Mouse (Mus musculus): Measurements from ENCODE around the gene Hist1h2bq. TPM values are rescaled to one million over a fixed set of nuclear protein-coding genes. Genes with fewer than 3 reads are reported as not detected.
"Not testable (repeated sequence)": the region's sequence is repeated elsewhere in the genome, so short reads cannot be mapped to it uniquely, and the experiment has no call there.

The Hist1h2bq gene
- 23.8 and 25.3 TPM in 2 replicates for polyA plus RNA-seq (2014; fragmentation: Nextera tagmentation; extraction: Ambion mirVana)

DNA sequence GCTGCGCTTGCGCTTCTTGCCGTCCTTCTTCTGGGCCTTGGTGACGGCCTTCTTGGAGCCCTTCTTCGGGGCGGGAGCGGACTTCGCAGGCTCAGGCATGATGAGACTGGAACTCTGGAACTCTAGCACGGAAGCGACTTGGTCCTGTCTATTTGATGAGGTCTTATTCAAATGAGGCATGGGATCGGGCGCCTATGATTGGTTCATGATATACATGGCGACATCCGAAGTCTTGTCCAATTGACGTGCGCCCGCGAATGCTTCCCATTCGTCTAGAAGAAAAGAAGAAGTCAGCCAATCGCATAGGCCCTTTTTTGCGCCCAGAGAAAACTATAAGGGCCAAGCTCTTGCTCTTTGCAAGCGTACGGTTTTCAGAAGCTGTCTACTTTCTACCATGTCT is at the start of gene Hist1h2bq, which contains the start of gene Hist1h2ao:
Hist1h2bq (minus strand) TSS at position 125 of the 400 bp plus-strand sequence.
Hist1h2ao (plus strand) TSS at position 393 of the 400 bp plus-strand sequence.
- not testable (repeated sequence) for H3K27ac ChIP-seq (ENCODE audit: low read depth, low read length); H3K27me3 ChIP-seq (ENCODE audit: control insufficient read depth, insufficient read depth, low read length); H3K9me3 ChIP-seq (ENCODE audit: control insufficient read depth, low read length); H3K4me1 ChIP-seq (replicated peaks; ENCODE audit: control insufficient read depth, insufficient read depth, low read length); H3K4me2 ChIP-seq (ENCODE audit: low read depth, low read length, severe bottlenecking); H3K4me3 ChIP-seq (ENCODE audit: low read depth, low read length); H3K36me3 ChIP-seq (ENCODE audit: control insufficient read depth, insufficient read depth, low read length); DNase-seq (ENCODE audit: low spot score); H3K9ac ChIP-seq (ENCODE audit: low read length)
- peak; percentile 97 for ATAC-seq (replicated peaks; ENCODE audit: low FRiP score)
- no CpG with 5 or more reads among the region's 23 CpGs for WGBS

- Histone ChIP-seq H3K27me3 (ENCODE audit: control insufficient read depth, insufficient read depth, low read length) (no peaks in the 10 kb centered on the region), H3K4me1 (replicated peaks; ENCODE audit: control insufficient read depth, insufficient read depth, low read length) (no peaks in the 10 kb centered on the region), H3K36me3 (ENCODE audit: control insufficient read depth, insufficient read depth, low read length) (no peaks in the 10 kb centered on the region), H3K9ac (ENCODE audit: low read length) (peak overlapping the region; percentile 56; the same call in 1 of the 2 replicates), H3K4me3 (ENCODE audit: low read depth, low read length) (peak overlapping the region; percentile 47), H3K27ac (ENCODE audit: low read depth, low read length) (no peak overlapping the region), H3K9me3 (ENCODE audit: control insufficient read depth, low read length) (no peaks in the 10 kb centered on the region), H3K4me2 (ENCODE audit: low read depth, low read length, severe bottlenecking) (peak overlapping the region; percentile 51)
- ATAC-seq (replicated peaks; ENCODE audit: low FRiP score) (peak; percentile 72), DNase-seq (ENCODE audit: low spot score) (peak; percentile 72)
- WGBS: under 1% methylated on average over 15 of the region's 15 CpGs
These were observed 45.7 kb upstream of the Hist1h2bq start for GRCm38 (mm10) chr13:21855698-21856162.

DNA sequence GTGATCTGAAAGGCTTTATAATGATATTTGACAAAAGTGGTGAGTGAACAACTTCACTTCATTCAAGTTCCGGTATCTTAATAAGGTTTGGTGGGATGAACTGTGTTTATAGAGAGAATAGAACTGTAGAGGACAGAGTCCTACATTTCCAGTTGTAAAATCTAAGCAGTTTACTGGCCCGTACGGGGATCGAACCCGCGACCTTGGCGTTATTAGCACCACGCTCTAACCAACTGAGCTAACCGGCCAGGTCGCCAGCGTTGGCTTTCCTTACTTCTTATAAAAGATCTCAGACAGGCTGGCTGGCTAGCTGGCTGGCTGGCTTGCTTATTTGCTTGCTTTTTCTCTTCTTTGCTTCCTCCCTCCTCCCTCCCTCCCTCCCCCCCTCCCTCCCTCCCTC is 45.1 kb upstream of the Hist1h2bq start:
- no peaks in the 10 kb centered on the region for H3K36me3 ChIP-seq (ENCODE audit: control insufficient read depth, insufficient read depth, low read length)
- no peaks in the 10 kb centered on the region for H3K4me1 ChIP-seq (replicated peaks; ENCODE audit: control insufficient read depth, insufficient read depth, low read length)
- no peak overlapping the region for H3K27ac ChIP-seq (ENCODE audit: low read depth, low read length)
- H3K4me2 ChIP-seq (ENCODE audit: low read depth, low read length, severe bottlenecking): peak overlapping the region; percentile 51
- no peaks in the 10 kb centered on the region for H3K27me3 ChIP-seq (ENCODE audit: control insufficient read depth, insufficient read depth, low read length)
- peak; percentile 78 for ATAC-seq (replicated peaks; ENCODE audit: low FRiP score)
- H3K4me3 ChIP-seq (ENCODE audit: low read depth, low read length): peak overlapping the region; percentile 47
- H3K9me3 ChIP-seq (ENCODE audit: control insufficient read depth, low read length): no peaks in the 10 kb centered on the region
- under 1% methylated on average over 11 of the region's 11 CpGs for whole genome bisulfite sequencing
- no peak overlapping the region for H3K9ac ChIP-seq (ENCODE audit: low read length)
- DNase-seq (ENCODE audit: low spot score): peak; percentile 92

DNA sequence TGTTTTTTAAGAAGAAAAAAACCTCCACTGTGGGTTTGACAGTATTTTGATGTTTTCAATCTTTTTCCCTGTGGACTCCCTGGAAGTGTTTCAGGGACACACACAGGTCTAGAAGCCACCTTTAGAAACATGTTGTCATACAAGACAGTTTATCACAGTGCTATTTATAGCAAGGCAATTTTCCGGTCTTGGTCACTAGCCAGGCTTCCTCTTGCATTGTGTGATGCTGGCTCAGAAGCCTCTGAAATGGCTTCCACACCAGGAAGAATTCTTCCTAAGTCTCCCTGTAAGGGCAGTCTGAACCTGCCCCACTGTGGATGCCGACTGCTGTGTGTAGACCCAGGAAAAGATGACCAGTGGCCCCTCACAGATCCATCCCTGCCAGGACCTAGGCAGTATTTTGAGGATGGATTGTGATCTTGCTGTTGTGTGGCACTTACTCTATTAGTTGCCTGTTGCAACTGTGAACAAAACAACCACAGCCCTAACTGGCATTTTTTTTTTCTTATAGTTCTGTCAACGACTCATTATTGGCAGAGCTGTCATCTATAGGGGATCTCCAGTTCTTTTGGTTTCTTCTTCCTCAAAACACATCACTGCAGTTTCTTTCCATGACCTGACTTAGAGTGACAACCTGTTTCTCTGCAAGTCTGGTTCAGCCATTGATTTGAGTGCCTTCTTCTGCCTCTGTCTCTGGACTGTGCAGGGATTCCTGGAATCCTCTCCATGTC is 42.4 kb upstream of the Hist1h2bq start:
- H3K9me3 ChIP-seq (ENCODE audit: control insufficient read depth, low read length): no peaks in the 10 kb centered on the region
- H3K4me3 ChIP-seq (ENCODE audit: low read depth, low read length): no peak overlapping the region
- no peak for ATAC-seq (replicated peaks; ENCODE audit: low FRiP score)
- H3K27me3 ChIP-seq (ENCODE audit: control insufficient read depth, insufficient read depth, low read length): no peaks in the 10 kb centered on the region
- no peak overlapping the region for H3K9ac ChIP-seq (ENCODE audit: low read length)
- H3K4me2 ChIP-seq (ENCODE audit: low read depth, low read length, severe bottlenecking): no peak overlapping the region
- DNase-seq (ENCODE audit: low spot score): no peak
- no peaks in the 10 kb centered on the region for H3K4me1 ChIP-seq (replicated peaks; ENCODE audit: control insufficient read depth, insufficient read depth, low read length)
- H3K36me3 ChIP-seq (ENCODE audit: control insufficient read depth, insufficient read depth, low read length): no peaks in the 10 kb centered on the region
- 75% methylated on average over 3 of the region's 3 CpGs for WGBS
- H3K27ac ChIP-seq (ENCODE audit: low read depth, low read length): no peak overlapping the region

GRCm38 (mm10) chr13:21850696-21851095 is 40.7 kb upstream of the Hist1h2bq start:
- H3K4me2 ChIP-seq (ENCODE audit: low read depth, low read length, severe bottlenecking); H3K4me1 ChIP-seq (replicated peaks; ENCODE audit: control insufficient read depth, insufficient read depth, low read length); H3K27me3 ChIP-seq (ENCODE audit: control insufficient read depth, insufficient read depth, low read length); H3K9ac ChIP-seq (ENCODE audit: low read length); H3K9me3 ChIP-seq (ENCODE audit: control insufficient read depth, low read length); H3K4me3 ChIP-seq (ENCODE audit: low read depth, low read length); H3K27ac ChIP-seq (ENCODE audit: low read depth, low read length); H3K36me3 ChIP-seq (ENCODE audit: control insufficient read depth, insufficient read depth, low read length); ATAC-seq (replicated peaks; ENCODE audit: low FRiP score): not testable (repeated sequence)
- peak; percentile 21 for DNase-seq (ENCODE audit: low spot score)
- WGBS: 43% methylated on average over 1 of the region's 1 CpGs

- Histone ChIP-seq H3K4me2 (ENCODE audit: low read depth, low read length, severe bottlenecking) (no peak overlapping the region), H3K9me3 (ENCODE audit: control insufficient read depth, low read length) (no peaks in the 10 kb centered on the region), H3K36me3 (ENCODE audit: control insufficient read depth, insufficient read depth, low read length) (no peaks in the 10 kb centered on the region), H3K27me3 (ENCODE audit: control insufficient read depth, insufficient read depth, low read length) (no peaks in the 10 kb centered on the region), H3K4me3 (ENCODE audit: low read depth, low read length) (no peak overlapping the region), H3K27ac (ENCODE audit: low read depth, low read length) (no peak overlapping the region), H3K9ac (ENCODE audit: low read length) (no peak overlapping the region), H3K4me1 (replicated peaks; ENCODE audit: control insufficient read depth, insufficient read depth, low read length) (no peaks in the 10 kb centered on the region)
- DNase-seq (ENCODE audit: low spot score): no peak
- ATAC-seq (replicated peaks; ENCODE audit: low FRiP score): 0 out of 2 replicates have a peak, but pooled peaks have one; percentile 44
- 16% methylated on average over 8 of the region's 8 CpGs for WGBS
These were observed 37.9 kb upstream of the Hist1h2bq start for GRCm38 (mm10) chr13:21847883-21848282.

GRCm38 (mm10) chr13:21846356-21846755 is 36.4 kb upstream of the Hist1h2bq start:
- H3K4me2 ChIP-seq (ENCODE audit: low read depth, low read length, severe bottlenecking); ATAC-seq (replicated peaks; ENCODE audit: low FRiP score); H3K9me3 ChIP-seq (ENCODE audit: control insufficient read depth, low read length); H3K27me3 ChIP-seq (ENCODE audit: control insufficient read depth, insufficient read depth, low read length); DNase-seq (ENCODE audit: low spot score); H3K4me1 ChIP-seq (replicated peaks; ENCODE audit: control insufficient read depth, insufficient read depth, low read length); H3K9ac ChIP-seq (ENCODE audit: low read length); H3K36me3 ChIP-seq (ENCODE audit: control insufficient read depth, insufficient read depth, low read length); H3K27ac ChIP-seq (ENCODE audit: low read depth, low read length); H3K4me3 ChIP-seq (ENCODE audit: low read depth, low read length): not testable (repeated sequence)

GRCm38 (mm10) chr13:21840508-21840907 is 30.5 kb upstream of the Hist1h2bq start:
- not testable (repeated sequence) for H3K4me1 ChIP-seq (replicated peaks; ENCODE audit: control insufficient read depth, insufficient read depth, low read length); H3K36me3 ChIP-seq (ENCODE audit: control insufficient read depth, insufficient read depth, low read length); H3K4me3 ChIP-seq (ENCODE audit: low read depth, low read length); H3K9ac ChIP-seq (ENCODE audit: low read length); DNase-seq (ENCODE audit: low spot score); H3K27ac ChIP-seq (ENCODE audit: low read depth, low read length); H3K27me3 ChIP-seq (ENCODE audit: control insufficient read depth, insufficient read depth, low read length); H3K4me2 ChIP-seq (ENCODE audit: low read depth, low read length, severe bottlenecking); H3K9me3 ChIP-seq (ENCODE audit: control insufficient read depth, low read length)
- ATAC-seq (replicated peaks; ENCODE audit: low FRiP score): peak; percentile 82
- WGBS: no CpG with 5 or more reads among the region's 4 CpGs

DNA sequence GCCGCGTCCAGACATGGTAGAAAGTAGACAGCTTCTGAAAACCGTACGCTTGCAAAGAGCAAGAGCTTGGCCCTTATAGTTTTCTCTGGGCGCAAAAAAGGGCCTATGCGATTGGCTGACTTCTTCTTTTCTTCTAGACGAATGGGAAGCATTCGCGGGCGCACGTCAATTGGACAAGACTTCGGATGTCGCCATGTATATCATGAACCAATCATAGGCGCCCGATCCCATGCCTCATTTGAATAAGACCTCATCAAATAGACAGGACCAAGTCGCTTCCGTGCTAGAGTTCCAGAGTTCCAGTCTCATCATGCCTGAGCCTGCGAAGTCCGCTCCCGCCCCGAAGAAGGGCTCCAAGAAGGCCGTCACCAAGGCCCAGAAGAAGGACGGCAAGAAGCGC is 23.5 kb upstream of the Hist1h2bq start, which contains the start of the genes Hist1h2ap and Hist1h2br:
Hist1h2ap (minus strand) TSS at position 47 of the 400 bp plus-strand sequence.
Hist1h2br (plus strand) TSS at position 283 of the 400 bp plus-strand sequence.
- not testable (repeated sequence) for H3K27ac ChIP-seq (ENCODE audit: low read depth, low read length); H3K4me2 ChIP-seq (ENCODE audit: low read depth, low read length, severe bottlenecking); H3K4me1 ChIP-seq (replicated peaks; ENCODE audit: control insufficient read depth, insufficient read depth, low read length); H3K4me3 ChIP-seq (ENCODE audit: low read depth, low read length); H3K9ac ChIP-seq (ENCODE audit: low read length); H3K27me3 ChIP-seq (ENCODE audit: control insufficient read depth, insufficient read depth, low read length); DNase-seq (ENCODE audit: low spot score); H3K9me3 ChIP-seq (ENCODE audit: control insufficient read depth, low read length); H3K36me3 ChIP-seq (ENCODE audit: control insufficient read depth, insufficient read depth, low read length)
- WGBS: no CpG with 5 or more reads among the region's 24 CpGs
- peak; percentile 93 for ATAC-seq (replicated peaks; ENCODE audit: low FRiP score)

All from forebrain, embryonic 11.5 days (tissue).